Mouse (Mus musculus): Measurements from ENCODE around the gene Socs1. TPM values are rescaled to one million over a fixed set of nuclear protein-coding genes. Genes with fewer than 3 reads are reported as not detected.

Gene Socs1
- polyA plus RNA-seq, 1 experiment from 2014 or later = 1.6 TPM

GRCm38 (mm10) chr16:10783883-10784792 is 1.2 kb downstream of the Socs1 start:
- 0 out of 2 replicates have a peak, but pooled peaks have one; percentile 1 for ATAC-seq
- H3K9ac ChIP-seq (replicated peaks) = peak overlapping the region; percentile 84
- peaks cover 28% of the 10 kb centered on the region for H3K4me1 ChIP-seq (ENCODE audit: insufficient read depth)
- H3K9me3 ChIP-seq (ENCODE audit: low read length) = no peaks in the 10 kb centered on the region
- TF ChIP-seq CTCF (IDR thresholded peaks at IDR 0.05; ENCODE audit: low read depth) = no peak
- no peak for TF ChIP-seq EP300 (IDR thresholded peaks at IDR 0.05; ENCODE audit: low read depth)
- 3% methylated on average over 81 of the region's 81 CpGs for WGBS (ENCODE audit: insufficient replicate concordance)
- peak overlapping the region; percentile 78; the same call in 1 of the 2 replicates for H3K27ac ChIP-seq (ENCODE audit: low read depth)
- H3K27me3 ChIP-seq (ENCODE audit: insufficient read depth, low read length) = peaks cover 8% of the 10 kb centered on the region; the same call in 1 of the 2 replicates
- DNase-seq = peak; percentile 46
- no peaks in the 10 kb centered on the region; the same call in 1 of the 2 replicates for H3K36me3 ChIP-seq (replicated peaks; ENCODE audit: insufficient read depth, low read length)
- peak overlapping the region; percentile 96 for H3K4me3 ChIP-seq (ENCODE audit: low read depth, low read length)
- H3K4me2 ChIP-seq (ENCODE audit: low read depth, low read length) = peak overlapping the region; percentile 84

DNA sequence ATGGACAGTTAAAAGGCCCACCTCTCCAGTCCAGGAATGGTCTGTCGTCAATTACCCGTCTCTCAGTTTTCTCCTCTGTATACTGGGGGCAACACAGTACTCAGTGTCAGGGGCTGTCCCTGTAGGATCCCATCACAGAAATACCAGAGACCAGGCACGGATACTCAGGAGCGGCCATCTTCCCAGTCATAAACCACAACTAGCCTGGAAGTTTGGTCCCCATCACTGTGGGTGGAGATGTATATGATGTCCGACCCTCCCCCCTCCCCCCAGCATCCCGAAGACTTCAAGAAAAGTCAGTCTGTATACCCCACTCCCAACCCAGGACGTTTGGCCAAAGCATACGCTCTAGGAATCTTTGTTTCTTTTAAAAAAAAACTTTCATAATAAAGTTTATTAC is 1.9 kb downstream of the Socs1 start:
- H3K27me3 ChIP-seq (ENCODE audit: insufficient read depth, low read length) = peaks cover 8% of the 10 kb centered on the region; the same call in 1 of the 2 replicates
- H3K4me2 ChIP-seq (ENCODE audit: low read depth, low read length) = peak overlapping the region; percentile 84
- DNase-seq (no peak), ATAC-seq (no peak)
- no peak overlapping the region for H3K27ac ChIP-seq (ENCODE audit: low read depth)
- H3K9ac ChIP-seq (replicated peaks) = no peak overlapping the region
- 64% methylated on average over 8 of the region's 8 CpGs for WGBS (ENCODE audit: insufficient replicate concordance)
- no peak for TF ChIP-seq CTCF (IDR thresholded peaks at IDR 0.05; ENCODE audit: low read depth)
- TF ChIP-seq EP300 (IDR thresholded peaks at IDR 0.05; ENCODE audit: low read depth) = no peak
- no peaks in the 10 kb centered on the region; the same call in 1 of the 2 replicates for H3K36me3 ChIP-seq (replicated peaks; ENCODE audit: insufficient read depth, low read length)
- H3K9me3 ChIP-seq (ENCODE audit: low read length) = no peaks in the 10 kb centered on the region
- H3K4me1 ChIP-seq (ENCODE audit: insufficient read depth) = peaks cover 28% of the 10 kb centered on the region
- H3K4me3 ChIP-seq (ENCODE audit: low read depth, low read length) = peak overlapping the region; percentile 96; the same call in 1 of the 2 replicates

DNA sequence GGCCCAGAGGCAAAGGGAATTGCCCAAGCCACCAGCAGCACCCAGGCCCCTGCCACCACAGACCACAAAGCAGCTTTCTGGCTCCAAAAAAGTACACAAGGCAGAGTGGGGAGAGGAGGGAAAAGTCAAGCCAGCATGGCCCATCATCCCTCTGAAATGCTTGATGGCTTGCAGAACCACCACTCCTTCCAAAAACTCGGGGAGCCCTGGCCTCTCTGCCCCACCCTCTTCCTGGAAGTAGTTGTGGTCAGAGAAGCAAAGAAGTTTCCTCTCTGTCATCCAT is 2.2 kb downstream of the Socs1 start:
- 0 out of 2 replicates have a peak overlapping the region, but pooled peaks have one; percentile 96 for H3K4me3 ChIP-seq (ENCODE audit: low read depth, low read length)
- no peak for DNase-seq
- TF ChIP-seq EP300 (IDR thresholded peaks at IDR 0.05; ENCODE audit: low read depth) = no peak
- TF ChIP-seq CTCF (IDR thresholded peaks at IDR 0.05; ENCODE audit: low read depth) = no peak
- H3K27me3 ChIP-seq (ENCODE audit: insufficient read depth, low read length) = peaks cover 8% of the 10 kb centered on the region; the same call in 1 of the 2 replicates
- no peaks in the 10 kb centered on the region for H3K9me3 ChIP-seq (ENCODE audit: low read length)
- no peak overlapping the region for H3K27ac ChIP-seq (ENCODE audit: low read depth)
- no peak for ATAC-seq
- H3K4me1 ChIP-seq (ENCODE audit: insufficient read depth) = peaks cover 30% of the 10 kb centered on the region
- no peaks in the 10 kb centered on the region; the same call in 1 of the 2 replicates for H3K36me3 ChIP-seq (replicated peaks; ENCODE audit: insufficient read depth, low read length)
- WGBS (ENCODE audit: insufficient replicate concordance) = 13% methylated on average over 1 of the region's 1 CpGs
- peak overlapping the region; percentile 84 for H3K4me2 ChIP-seq (ENCODE audit: low read depth, low read length)
- no peak overlapping the region for H3K9ac ChIP-seq (replicated peaks)

DNA sequence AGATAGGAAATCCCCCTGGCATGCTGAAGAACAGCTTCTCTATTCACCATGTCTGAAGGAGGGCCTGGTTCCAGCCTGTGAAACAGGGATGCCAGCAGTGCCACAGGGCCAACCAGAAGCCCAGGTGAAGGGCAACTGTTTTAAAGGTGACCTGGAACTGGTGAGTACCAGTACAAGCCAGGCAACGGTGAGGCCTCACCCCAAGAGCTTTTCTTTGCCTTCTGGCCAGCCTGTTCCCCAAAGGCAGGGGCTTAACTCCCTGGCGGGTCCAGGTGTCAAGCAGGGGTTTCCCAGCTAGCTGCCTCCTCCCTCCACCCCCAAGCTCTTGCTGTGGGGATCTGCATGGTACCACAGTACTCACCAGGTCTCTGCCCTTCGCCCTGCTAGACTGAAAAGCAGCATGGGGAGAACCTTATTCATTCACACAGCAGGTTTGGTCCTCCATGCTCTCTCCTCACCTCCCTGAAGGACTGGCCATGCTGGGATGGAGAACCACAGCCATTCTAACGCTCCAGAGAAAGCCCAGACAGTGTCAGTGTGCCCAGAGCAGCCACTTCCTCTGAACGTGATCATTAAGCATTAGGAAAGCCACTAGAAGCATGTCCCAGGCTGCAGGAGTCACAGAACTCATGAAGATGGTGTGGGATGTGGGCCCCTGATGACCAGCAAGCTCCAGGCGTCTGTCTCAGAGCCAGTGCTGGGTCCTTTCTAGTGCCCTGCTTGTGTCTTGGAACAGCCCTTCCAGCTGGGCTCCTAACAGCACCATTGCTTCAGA is 2.8 kb downstream of the Socs1 start:
- WGBS (ENCODE audit: insufficient replicate concordance) = 57% methylated on average over 6 of the region's 6 CpGs
- H3K27me3 ChIP-seq (ENCODE audit: insufficient read depth, low read length) = peaks cover 8% of the 10 kb centered on the region; the same call in 1 of the 2 replicates
- no peak for DNase-seq

GRCm38 (mm10) chr16:10781862-10782371 is 3.4 kb downstream of the Socs1 start:
- H3K4me3 ChIP-seq (ENCODE audit: low read depth, low read length) = no peak overlapping the region
- no peak overlapping the region for H3K27ac ChIP-seq (ENCODE audit: low read depth)
- no peak for DNase-seq
- H3K36me3 ChIP-seq (replicated peaks; ENCODE audit: insufficient read depth, low read length) = no peaks in the 10 kb centered on the region; the same call in 1 of the 2 replicates
- no peak for TF ChIP-seq EP300 (IDR thresholded peaks at IDR 0.05; ENCODE audit: low read depth)
- no peak for TF ChIP-seq CTCF (IDR thresholded peaks at IDR 0.05; ENCODE audit: low read depth)
- no peaks in the 10 kb centered on the region for H3K9me3 ChIP-seq (ENCODE audit: low read length)
- H3K4me1 ChIP-seq (ENCODE audit: insufficient read depth) = peaks cover 30% of the 10 kb centered on the region
- H3K9ac ChIP-seq (replicated peaks) = no peak overlapping the region
- 71% methylated on average over 9 of the region's 9 CpGs for WGBS (ENCODE audit: insufficient replicate concordance)
- H3K27me3 ChIP-seq (ENCODE audit: insufficient read depth, low read length) = peaks cover 8% of the 10 kb centered on the region; the same call in 1 of the 2 replicates
- H3K4me2 ChIP-seq (ENCODE audit: low read depth, low read length) = no peak overlapping the region
- no peak for ATAC-seq

More for the DNA sequence above, 2.8 kb downstream of the Socs1 start:
- no peak overlapping the region for H3K27ac ChIP-seq (ENCODE audit: low read depth)
- TF ChIP-seq CTCF (IDR thresholded peaks at IDR 0.05; ENCODE audit: low read depth) (no peak), EP300 (IDR thresholded peaks at IDR 0.05; ENCODE audit: low read depth) (no peak)
- peaks cover 34% of the 10 kb centered on the region for H3K4me1 ChIP-seq (ENCODE audit: insufficient read depth)
- H3K4me2 ChIP-seq (ENCODE audit: low read depth, low read length) = peak overlapping the region; percentile 84
- no peak overlapping the region for H3K9ac ChIP-seq (replicated peaks)
- H3K9me3 ChIP-seq (ENCODE audit: low read length) = no peaks in the 10 kb centered on the region
- H3K36me3 ChIP-seq (replicated peaks; ENCODE audit: insufficient read depth, low read length) = no peaks in the 10 kb centered on the region; the same call in 1 of the 2 replicates
- 0 out of 2 replicates have a peak overlapping the region, but pooled peaks have one; percentile 96 for H3K4me3 ChIP-seq (ENCODE audit: low read depth, low read length)
- no peak for ATAC-seq

Data from liver, postnatal 0 days (tissue).